Mouse (Mus musculus): ENCODE results near the gene Cdc25b. TPM values are rescaled to one million over a fixed set of nuclear protein-coding genes. Genes with fewer than 3 reads are reported as not detected.
A peak's percentile ranks its signal among the peaks of the same experiment; 100 is the strongest.

The Cdc25b gene
- polyA plus RNA-seq, 1 experiment from 2014 or later = 38.7 TPM

GRCm38 (mm10) chr2:131140533-131140905, 46.2 kb upstream of the Cdc25b start:
- Histone ChIP-seq H3K27me3 (ENCODE audit: control insufficient read depth, insufficient read depth, low read length) (no peaks in the 10 kb centered on the region), H3K9me3 (ENCODE audit: control insufficient read depth, low read length) (no peaks in the 10 kb centered on the region), H3K27ac (replicated peaks) (0 out of 2 replicates have a peak overlapping the region, but pooled peaks have one; percentile 8), H3K4me3 (ENCODE audit: low read depth, low read length) (no peak overlapping the region), H3K4me2 (replicated peaks; ENCODE audit: low read depth) (no peak overlapping the region), H3K36me3 (ENCODE audit: control insufficient read depth, insufficient read depth, low read length) (peaks cover 10% of the 10 kb centered on the region; the same call in 1 of the 2 replicates), H3K4me1 (replicated peaks; ENCODE audit: control insufficient read depth, insufficient read depth) (no peaks in the 10 kb centered on the region), H3K9ac (ENCODE audit: low read length) (no peak overlapping the region)
- WGBS = 56% methylated on average over 5 of the region's 5 CpGs
- TF ChIP-seq CTCF (IDR thresholded peaks at IDR 0.05; ENCODE audit: low read depth) = no peak
- no peak for TF ChIP-seq EP300 (optimal IDR thresholded peaks at IDR 0.05)
- no peak for ATAC-seq (ENCODE audit: low FRiP score, low TSS enrichment)
- DNase-seq (ENCODE audit: low spot score) = no peak

GRCm38 (mm10) chr2:131141336-131141986, 45.3 kb upstream of the Cdc25b start:
- no peak for ATAC-seq (ENCODE audit: low FRiP score, low TSS enrichment)
- 85% methylated on average over 8 of the region's 8 CpGs for WGBS

GRCm38 (mm10) chr2:131142592-131142991, 44.2 kb upstream of the Cdc25b start:
- peak overlapping the region; percentile 31; the same call in 1 of the 2 replicates for H3K4me2 ChIP-seq (replicated peaks; ENCODE audit: low read depth)
- no peaks in the 10 kb centered on the region for H3K4me1 ChIP-seq (replicated peaks; ENCODE audit: control insufficient read depth, insufficient read depth)
- DNase-seq (ENCODE audit: low spot score) (peak; percentile 86), ATAC-seq (ENCODE audit: low FRiP score, low TSS enrichment) (peak; percentile 80)
- no peak overlapping the region for H3K27ac ChIP-seq (replicated peaks)
- no peaks in the 10 kb centered on the region for H3K9me3 ChIP-seq (ENCODE audit: control insufficient read depth, low read length)
- TF ChIP-seq CTCF (IDR thresholded peaks at IDR 0.05; ENCODE audit: low read depth) (peak; percentile 82), EP300 (optimal IDR thresholded peaks at IDR 0.05) (no peak)
- no peak overlapping the region for H3K4me3 ChIP-seq (ENCODE audit: low read depth, low read length)
- H3K27me3 ChIP-seq (ENCODE audit: control insufficient read depth, insufficient read depth, low read length) = no peaks in the 10 kb centered on the region
- 0 out of 2 replicates have a peak overlapping the region, but pooled peaks have one; percentile 13 for H3K9ac ChIP-seq (ENCODE audit: low read length)
- H3K36me3 ChIP-seq (ENCODE audit: control insufficient read depth, insufficient read depth, low read length) = peaks cover 20% of the 10 kb centered on the region
- 25% methylated on average over 18 of the region's 18 CpGs for WGBS

More at GRCm38 (mm10) chr2:131141336-131141986, 45.3 kb upstream of the Cdc25b start:
- Histone ChIP-seq H3K9ac (ENCODE audit: low read length) (no peak overlapping the region), H3K27me3 (ENCODE audit: control insufficient read depth, insufficient read depth, low read length) (no peaks in the 10 kb centered on the region), H3K36me3 (ENCODE audit: control insufficient read depth, insufficient read depth, low read length) (peaks cover 16% of the 10 kb centered on the region), H3K4me1 (replicated peaks; ENCODE audit: control insufficient read depth, insufficient read depth) (no peaks in the 10 kb centered on the region), H3K27ac (replicated peaks) (no peak overlapping the region), H3K4me3 (ENCODE audit: low read depth, low read length) (no peak overlapping the region), H3K4me2 (replicated peaks; ENCODE audit: low read depth) (no peak overlapping the region), H3K9me3 (ENCODE audit: control insufficient read depth, low read length) (no peaks in the 10 kb centered on the region)
- TF ChIP-seq CTCF (IDR thresholded peaks at IDR 0.05; ENCODE audit: low read depth) (no peak), EP300 (optimal IDR thresholded peaks at IDR 0.05) (no peak)
- no peak for DNase-seq (ENCODE audit: low spot score)

GRCm38 (mm10) chr2:131143007-131143780, 43.6 kb upstream of the Cdc25b start:
- Histone ChIP-seq H3K27me3 (ENCODE audit: control insufficient read depth, insufficient read depth, low read length) (no peaks in the 10 kb centered on the region), H3K4me1 (replicated peaks; ENCODE audit: control insufficient read depth, insufficient read depth) (no peaks in the 10 kb centered on the region), H3K9me3 (ENCODE audit: control insufficient read depth, low read length) (no peaks in the 10 kb centered on the region), H3K4me2 (replicated peaks; ENCODE audit: low read depth) (peak overlapping the region; percentile 31; the same call in 1 of the 2 replicates), H3K4me3 (ENCODE audit: low read depth, low read length) (no peak overlapping the region), H3K27ac (replicated peaks) (no peak overlapping the region), H3K9ac (ENCODE audit: low read length) (0 out of 2 replicates have a peak overlapping the region, but pooled peaks have one; percentile 13), H3K36me3 (ENCODE audit: control insufficient read depth, insufficient read depth, low read length) (peaks cover 25% of the 10 kb centered on the region)
- no peak for DNase-seq (ENCODE audit: low spot score)
- 65% methylated on average over 22 of the region's 22 CpGs for WGBS
- TF ChIP-seq EP300 (optimal IDR thresholded peaks at IDR 0.05) (no peak), CTCF (IDR thresholded peaks at IDR 0.05; ENCODE audit: low read depth) (no peak)
- ATAC-seq (ENCODE audit: low FRiP score, low TSS enrichment) = peak; percentile 2; the same call in 1 of the 2 replicates

- 65% methylated on average over 13 of the region's 13 CpGs for WGBS
- no peak for TF ChIP-seq EP300 (optimal IDR thresholded peaks at IDR 0.05)
- TF ChIP-seq CTCF (IDR thresholded peaks at IDR 0.05; ENCODE audit: low read depth) = no peak
- Histone ChIP-seq H3K27ac (replicated peaks) (no peak overlapping the region), H3K4me2 (replicated peaks; ENCODE audit: low read depth) (no peak overlapping the region), H3K4me3 (ENCODE audit: low read depth, low read length) (no peak overlapping the region), H3K4me1 (replicated peaks; ENCODE audit: control insufficient read depth, insufficient read depth) (no peaks in the 10 kb centered on the region), H3K27me3 (ENCODE audit: control insufficient read depth, insufficient read depth, low read length) (no peaks in the 10 kb centered on the region), H3K36me3 (ENCODE audit: control insufficient read depth, insufficient read depth, low read length) (peaks cover 30% of the 10 kb centered on the region), H3K9me3 (ENCODE audit: control insufficient read depth, low read length) (no peaks in the 10 kb centered on the region), H3K9ac (ENCODE audit: low read length) (no peak overlapping the region)
- no peak for DNase-seq (ENCODE audit: low spot score)
- no peak for ATAC-seq (ENCODE audit: low FRiP score, low TSS enrichment)
These were observed 41.6 kb upstream of the Cdc25b start for GRCm38 (mm10) chr2:131145121-131145520.

Data from stomach, postnatal 0 days (tissue).